Mouse (Mus musculus) testis, postnatal 10 days (tissue): ENCODE results near the gene Olfr291.

ENCODE experiments used
- DNase-seq: peaks from one replicate; pipeline ENCODE4 v3.0.0; 2021; ENCODE audit warnings: low spot score

Gene Olfr291

DNA sequence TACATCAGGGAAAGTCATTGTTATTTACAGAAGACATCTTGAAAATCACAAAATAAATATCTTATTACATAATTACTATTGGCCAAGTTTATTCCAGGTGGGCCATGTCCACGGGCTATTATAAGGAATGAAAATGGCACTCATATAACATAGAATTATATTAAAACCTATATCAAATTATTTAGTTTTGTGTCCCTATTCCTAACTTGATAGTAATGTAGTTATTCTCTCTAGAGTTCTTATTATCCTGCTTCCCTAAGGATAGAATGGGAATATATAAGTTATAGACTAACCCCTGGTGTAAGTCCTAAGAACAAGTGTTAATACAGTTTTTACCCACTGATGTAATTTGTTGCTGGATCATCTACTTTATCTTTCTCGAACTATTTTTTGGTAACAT is at the start of gene Olfr291:
Gene Olfr291 (plus strand): TSS at position 301 of the 400 bp plus-strand sequence.
- no peak for DNase-seq

DNA sequence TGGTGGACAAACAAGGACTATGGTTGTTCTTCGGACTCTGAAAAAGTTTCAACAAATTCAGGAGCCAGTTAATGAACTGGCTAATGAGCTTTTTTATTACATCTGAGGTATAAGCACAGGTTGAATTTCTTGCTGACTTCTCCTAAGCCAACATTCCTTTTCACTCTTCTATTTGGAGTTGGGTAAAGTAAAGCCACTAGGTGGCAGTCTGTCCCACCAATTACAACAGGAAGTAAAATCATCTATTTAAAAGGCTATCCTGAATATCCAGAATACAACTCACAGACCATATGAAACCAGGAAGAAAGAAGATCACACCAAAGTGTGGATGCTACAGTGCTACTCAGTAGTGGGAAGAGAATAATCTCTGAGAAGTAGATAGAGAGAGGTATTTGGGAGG is 48.1 kb upstream of the Olfr291 start:
- no peak for DNase-seq

DNA sequence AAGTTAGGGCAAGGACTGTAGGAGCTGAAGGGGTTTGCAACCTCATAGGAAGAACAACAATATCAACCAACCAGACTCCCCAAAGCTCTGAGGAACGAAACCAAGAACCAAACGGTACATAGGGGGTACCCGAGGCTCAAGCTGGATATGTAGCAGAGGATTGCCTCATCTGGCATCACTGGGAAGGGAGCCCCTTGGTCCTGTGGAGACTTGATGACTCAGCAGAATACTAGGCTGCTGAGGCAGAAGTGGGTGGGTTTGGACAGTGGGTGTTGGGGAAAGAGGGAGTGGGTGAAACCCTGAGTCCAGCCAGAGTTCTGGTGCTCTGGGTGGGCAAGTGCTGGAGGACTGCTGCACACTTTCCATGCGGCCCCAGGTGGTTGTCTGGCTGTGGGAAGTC is 47.2 kb upstream of the Olfr291 start:
- no peak for DNase-seq

DNA sequence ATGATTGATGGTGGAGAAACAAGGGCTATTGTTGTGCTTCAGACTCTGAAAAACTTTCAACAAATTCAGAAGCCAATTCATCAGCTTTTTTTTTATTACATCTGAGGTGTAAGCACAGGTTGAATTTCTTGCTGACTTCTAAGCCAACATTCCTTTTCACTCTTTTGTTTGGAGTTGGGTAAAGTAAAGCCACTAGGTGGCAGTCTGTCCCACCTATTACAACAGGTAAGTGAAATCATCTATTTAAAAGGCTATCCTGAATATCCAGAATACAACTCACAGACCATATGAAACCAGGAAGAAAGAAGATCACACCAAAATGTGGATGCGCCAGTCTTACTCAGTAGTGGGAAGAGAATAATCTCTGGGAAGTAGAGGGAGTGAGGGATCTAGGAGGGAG is 31.2 kb downstream of the Olfr291 start:
- no peak for DNase-seq
